Mouse (Mus musculus) C2C12 (cell line): ENCODE measurements around the gene Cdr2. TPM values are rescaled to one million over a fixed set of nuclear protein-coding genes. Genes with fewer than 3 reads are reported as not detected.
"Not testable (repeated sequence)": the region's sequence is repeated elsewhere in the genome, so short reads cannot be mapped to it uniquely, and the experiment has no call there.

Experiments used
- H3K27me3 ChIP-seq: one replicate; pipeline ENCODE4 v1.6.1; 2011; ENCODE audit not compliant: control insufficient read depth, insufficient read depth, insufficient read length
- H3K36me3 ChIP-seq: one replicate; pipeline ENCODE4 v1.6.1; 2011; ENCODE audit not compliant: control insufficient read depth, insufficient read depth
- H3K4me3 ChIP-seq: one replicate; pipeline ENCODE4 v1.5.1; 2011; ENCODE audit warnings: mild to moderate bottlenecking, control low read depth; ENCODE audit not compliant: poor library complexity, insufficient read depth, severe bottlenecking
- H3K79me2 ChIP-seq: one replicate; pipeline ENCODE4 v1.6.1; 2011; ENCODE audit not compliant: control insufficient read depth, insufficient read depth
- H3K79me3 ChIP-seq: one replicate; pipeline ENCODE4 v1.6.1; 2011; ENCODE audit warnings: low read depth, control low read depth
- H3ac ChIP-seq: one replicate; pipeline ENCODE3; 2011; ENCODE audit warnings: low read depth; ENCODE audit not compliant: control insufficient read depth, insufficient read length
- CEBPB ChIP-seq: IDR thresholded peaks from one replicate; pipeline ENCODE4 v1.6.1; 2011; ENCODE audit warnings: low read depth, mild to moderate bottlenecking, control low read depth, moderate library complexity
- CTCF ChIP-seq: IDR thresholded peaks from one replicate; pipeline ENCODE4 v1.5.1; 2011; ENCODE audit not compliant: control insufficient read depth, insufficient read depth, insufficient read length
- FOSL1 ChIP-seq: IDR thresholded peaks from one replicate; pipeline ENCODE4 v1.8.0; 2011; ENCODE audit warnings: mild to moderate bottlenecking, low read length; ENCODE audit not compliant: poor library complexity, insufficient read depth, severe bottlenecking
- MAX ChIP-seq: IDR thresholded peaks from one replicate; pipeline ENCODE4 v1.6.1; 2011; ENCODE audit warnings: mild to moderate bottlenecking, control low read depth
- MYOD1 ChIP-seq: IDR thresholded peaks from one replicate; pipeline ENCODE4 v1.6.1; 2011; ENCODE audit warnings: low read depth; ENCODE audit not compliant: control insufficient read depth, insufficient read length
- MYOG ChIP-seq: IDR thresholded peaks from one replicate; pipeline ENCODE4 v1.6.1; 2011; ENCODE audit not compliant: control insufficient read depth, insufficient read length; ENCODE audit errors: extremely low read depth
- USF1 ChIP-seq: IDR thresholded peaks from one replicate; pipeline ENCODE4 v1.6.1; 2011; ENCODE audit warnings: low read depth, mild to moderate bottlenecking, control low read depth, moderate library complexity
- polyA plus RNA-seq: library from polyadenylated mRNA; unstranded; fragments of >200 nt; fragmentation: generic; extraction: Trizol; gene quantifications from one replicate; pipeline ENCODE4 v1.2.1, GENCODE M21; 2012; ENCODE audit warnings: missing spikeins

The Cdr2 gene
- polyA plus RNA-seq, 1 experiment = 19.3 TPM

GRCm38 (mm10) chr7:120918526-120918962 is 63.6 kb downstream of the Cdr2 start:
- no peaks in the 10 kb centered on the region for H3K36me3 ChIP-seq
- no peaks in the 10 kb centered on the region for H3K27me3 ChIP-seq
- peaks cover 27% of the 10 kb centered on the region for H3K79me3 ChIP-seq
- H3K4me3 ChIP-seq = peak overlapping the region; percentile 64
- no peak for TF ChIP-seq MAX
- peak; percentile 76 for TF ChIP-seq CEBPB
- H3ac ChIP-seq = peak overlapping the region; percentile 97
- H3K79me2 ChIP-seq = peaks cover 57% of the 10 kb centered on the region

GRCm38 (mm10) chr7:120917592-120918461 is 64.3 kb downstream of the Cdr2 start, which contains the start of gene Polr3e:
TSS of gene Polr3e (plus strand) at chr7:120917744.
- H3K27me3 ChIP-seq = no peaks in the 10 kb centered on the region
- peaks cover 50% of the 10 kb centered on the region for H3K79me2 ChIP-seq

GRCm38 (mm10) chr7:120917279-120917591 is 64.9 kb downstream of the Cdr2 start:
- H3K27me3 ChIP-seq = no peaks in the 10 kb centered on the region
- peaks cover 24% of the 10 kb centered on the region for H3K79me3 ChIP-seq

More at GRCm38 (mm10) chr7:120917592-120918461, 64.3 kb downstream of the Cdr2 start, which contains the start of gene Polr3e:
- Histone ChIP-seq H3K4me3 (peak within 1 kb of the TSS; percentile 64), H3K36me3 (no peaks in the 10 kb centered on the region), H3K79me3 (peaks cover 27% of the 10 kb centered on the region), H3ac (peak within 1 kb of the TSS; percentile 97)
- TF ChIP-seq USF1 = peak; percentile 23
- peak; percentile 92 for TF ChIP-seq CTCF
- TF ChIP-seq MAX = peak; percentile 84
- TF ChIP-seq FOSL1 = no peak

GRCm38 (mm10) chr7:120916262-120916875 is 65.7 kb downstream of the Cdr2 start:
- H3K36me3 ChIP-seq = no peaks in the 10 kb centered on the region
- H3K27me3 ChIP-seq = no peaks in the 10 kb centered on the region
- H3K79me3 ChIP-seq = peaks cover 19% of the 10 kb centered on the region
- H3K4me3 ChIP-seq = peak overlapping the region; percentile 38
- peaks cover 36% of the 10 kb centered on the region for H3K79me2 ChIP-seq
- TF ChIP-seq USF1 (no peak), MYOD1 (no peak), MAX (no peak), CEBPB (no peak), CTCF (no peak), FOSL1 (no peak), MYOG (no peak)
- no peak overlapping the region for H3ac ChIP-seq

More at GRCm38 (mm10) chr7:120917279-120917591, 64.9 kb downstream of the Cdr2 start:
- Histone ChIP-seq H3K36me3 (no peaks in the 10 kb centered on the region), H3K4me3 (peak overlapping the region; percentile 38), H3K79me2 (peaks cover 44% of the 10 kb centered on the region), H3ac (no peak overlapping the region)
- TF ChIP-seq FOSL1 = no peak

- Histone ChIP-seq H3K79me2 (peaks cover 5% of the 10 kb centered on the region), H3K27me3 (no peaks in the 10 kb centered on the region), H3K79me3 (peaks cover 1% of the 10 kb centered on the region), H3ac (no peak overlapping the region), H3K36me3 (no peaks in the 10 kb centered on the region), H3K4me3 (no peak overlapping the region)
- TF ChIP-seq FOSL1 (no peak), CEBPB (no peak), MYOG (no peak), MAX (no peak), CTCF (no peak), MYOD1 (no peak), USF1 (no peak)
These were observed 68.8 kb downstream of the Cdr2 start for GRCm38 (mm10) chr7:120913332-120913731.

DNA sequence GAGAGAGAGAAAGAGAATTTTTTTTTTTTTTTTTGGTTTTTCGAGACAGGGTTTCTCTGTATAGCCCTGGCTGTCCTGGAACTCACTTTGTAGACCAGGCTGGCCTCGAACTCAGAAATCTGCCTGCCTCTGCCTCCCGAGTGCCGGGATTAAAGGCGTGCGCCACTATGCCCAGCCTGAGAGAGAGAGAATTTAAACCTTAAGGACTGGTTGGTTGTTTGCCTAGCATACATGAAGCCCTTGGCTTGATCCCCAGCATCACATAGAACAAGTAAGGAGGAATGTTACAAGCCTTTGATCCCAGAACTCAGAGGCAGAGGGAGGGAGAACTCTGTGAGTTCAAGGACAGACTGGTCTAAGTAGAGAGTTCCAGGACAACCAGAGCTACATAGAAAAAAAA is 70.8 kb downstream of the Cdr2 start:
- H3ac ChIP-seq, H3K79me2 ChIP-seq, H3K36me3 ChIP-seq, H3K27me3 ChIP-seq, H3K79me3 ChIP-seq, H3K4me3 ChIP-seq: not testable (repeated sequence)

DNA sequence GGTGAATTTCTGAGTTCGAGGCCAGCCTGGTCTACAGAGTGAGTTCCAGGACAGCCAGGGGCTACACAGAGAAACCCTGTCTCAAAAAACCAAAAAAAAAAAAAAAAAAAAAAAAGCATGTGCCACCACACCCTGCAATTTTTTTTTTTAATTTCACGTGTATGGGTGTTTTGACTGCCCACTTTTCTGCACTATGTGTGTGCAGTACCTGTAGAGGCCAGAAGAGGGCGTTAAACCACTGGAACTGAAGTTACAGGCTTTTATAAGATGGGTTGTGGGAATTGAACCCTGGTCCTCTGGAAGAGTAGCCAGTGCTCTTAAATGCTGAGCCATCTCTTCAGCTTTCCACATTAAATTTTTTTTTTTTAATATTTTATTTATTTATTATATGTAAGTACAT is 71.9 kb downstream of the Cdr2 start:
- H3K4me3 ChIP-seq, H3K79me2 ChIP-seq, H3K79me3 ChIP-seq, H3ac ChIP-seq, H3K36me3 ChIP-seq, H3K27me3 ChIP-seq: not testable (repeated sequence)
